Mouse (Mus musculus) heart, embryonic 13.5 days (tissue): ENCODE measurements around the gene Csf2rb2. TPM values are rescaled to one million over a fixed set of nuclear protein-coding genes. Genes with fewer than 3 reads are reported as not detected.

ENCODE experiments used
- microRNA-seq: library from miRNA; unstranded; fragments of <30 nt; microRNA quantifications from one replicate; pipeline ENCODE4, GENCODE M21; 2016
- polyA plus RNA-seq: library from polyadenylated mRNA; unstranded; fragments of >200 nt; fragmentation: Nextera tagmentation; extraction: Ambion mirVana; gene quantifications from 2 replicates; pipeline ENCODE4 v1.2.1, GENCODE M21; 2015

The Csf2rb2 gene
- polyA plus RNA-seq, 1 experiment from 2014 or later, result 0.39 TPM

Small RNAs within 50 kb of the gene (microRNA-seq; reads per million reads assigned to microRNA genes)
- gene Mir7676-1, result not detected
- gene Mir7676-2, result not detected

Other genes with a start within 250 kb of the Csf2rb2 start
- not detected in 2 replicates for gene Cacng2, start 185.7 kb downstream of the Csf2rb2 start, polyA plus RNA-seq
- gene Ift27, start 131.6 kb downstream of the Csf2rb2 start, polyA plus RNA-seq, result 41.0 and 44.7 TPM in 2 replicates
- 0.40 and 0.47 TPM in 2 replicates for gene Pvalb, start 99.3 kb downstream of the Csf2rb2 start, polyA plus RNA-seq
- gene Ncf4, start 60.9 kb downstream of the Csf2rb2 start, polyA plus RNA-seq, result 5.3 and 7.5 TPM in 2 replicates
- 0.94 and 1.3 TPM in 2 replicates for gene Csf2rb, start 20.0 kb upstream of the Csf2rb2 start, polyA plus RNA-seq
- not detected in 2 replicates for gene Tex33, start 90.2 kb upstream of the Csf2rb2 start, polyA plus RNA-seq
- 12.2 and 14.2 TPM in 2 replicates for gene Tst, start 100.2 kb upstream of the Csf2rb2 start, polyA plus RNA-seq
- gene Mpst, start 100.7 kb upstream of the Csf2rb2 start, polyA plus RNA-seq, result 0.99 and 1.9 TPM in 2 replicates
- 22.5 and 23.0 TPM in 2 replicates for gene Kctd17, start 122.8 kb upstream of the Csf2rb2 start, polyA plus RNA-seq
- gene Tmprss6, start 162.9 kb upstream of the Csf2rb2 start, polyA plus RNA-seq, result 0.37 and 0.45 TPM in 2 replicates
- gene Il2rb, start 189.6 kb upstream of the Csf2rb2 start, polyA plus RNA-seq, result 0.04 TPM in 1 of 2 replicates, not detected in the other
- gene C1qtnf6, start 225.7 kb upstream of the Csf2rb2 start, polyA plus RNA-seq, result 28.7 and 31.8 TPM in 2 replicates
- 0.09 TPM in 1 of 2 replicates, not detected in the other for gene Sstr3, start 239.0 kb upstream of the Csf2rb2 start, polyA plus RNA-seq